Mouse (Mus musculus): ENCODE results near the gene Ccdc89. TPM values are rescaled to one million over a fixed set of nuclear protein-coding genes. Genes with fewer than 3 reads are reported as not detected.

Gene Ccdc89
- polyA plus RNA-seq, 2 experiments, result 0.77 to 0.80 TPM

GRCm38 (mm10) chr7:90456845-90457468 is 30.6 kb downstream of the Ccdc89 start, which contains the start of gene Tmem126a:
Gene Tmem126a (minus strand): TSS chr7:90457229.
- no peaks in the 10 kb centered on the region for H3K27me3 ChIP-seq (ENCODE audit: control insufficient read depth, insufficient read depth, low read length)
- peaks cover 19% of the 10 kb centered on the region; the same call in 1 of the 2 replicates for H3K36me3 ChIP-seq (ENCODE audit: control insufficient read depth, insufficient read depth, low read length)
- ATAC-seq (ENCODE audit: low FRiP score, low read depth), result peak; percentile 96
- peak; percentile 87 for DNase-seq (ENCODE audit: low spot score)
- under 1% methylated on average over 41 of the region's 41 CpGs for WGBS
- H3K27ac ChIP-seq (replicated peaks; ENCODE audit: low read depth, low read length), result peak within 1 kb of the TSS; percentile 88
- peak within 1 kb of the TSS; percentile 74 for H3K9ac ChIP-seq (ENCODE audit: low read depth, low read length, severe bottlenecking)
- peaks cover 6% of the 10 kb centered on the region; the same call in 1 of the 2 replicates for H3K4me1 ChIP-seq (ENCODE audit: control insufficient read depth, insufficient read depth, low read length)
- H3K4me2 ChIP-seq (replicated peaks; ENCODE audit: low read depth, low read length, severe bottlenecking), result peak within 1 kb of the TSS; percentile 62
- H3K4me3 ChIP-seq (replicated peaks; ENCODE audit: low read length), result peak within 1 kb of the TSS; percentile 74
- peak; percentile 85; the same call in 1 of the 2 replicates for TF ChIP-seq POLR2A (IDR thresholded peaks at IDR 0.05; ENCODE audit: borderline replicate concordance, extremely low read depth, insufficient read depth, insufficient read length)
- H3K9me3 ChIP-seq (ENCODE audit: control insufficient read depth, low read length), result no peaks in the 10 kb centered on the region

GRCm38 (mm10) chr7:90457517-90457916 is 31.1 kb downstream of the Ccdc89 start:
- 6% methylated on average over 10 of the region's 10 CpGs for WGBS
- Histone ChIP-seq H3K9ac (ENCODE audit: low read depth, low read length, severe bottlenecking) (peak overlapping the region; percentile 74), H3K27me3 (ENCODE audit: control insufficient read depth, insufficient read depth, low read length) (no peaks in the 10 kb centered on the region), H3K9me3 (ENCODE audit: control insufficient read depth, low read length) (no peaks in the 10 kb centered on the region), H3K27ac (replicated peaks; ENCODE audit: low read depth, low read length) (peak overlapping the region; percentile 88), H3K4me3 (replicated peaks; ENCODE audit: low read length) (peak overlapping the region; percentile 74), H3K4me2 (replicated peaks; ENCODE audit: low read depth, low read length, severe bottlenecking) (peak overlapping the region; percentile 62), H3K36me3 (ENCODE audit: control insufficient read depth, insufficient read depth, low read length) (peaks cover 15% of the 10 kb centered on the region; the same call in 1 of the 2 replicates), H3K4me1 (ENCODE audit: control insufficient read depth, insufficient read depth, low read length) (peaks cover 6% of the 10 kb centered on the region; the same call in 1 of the 2 replicates)
- ATAC-seq (ENCODE audit: low FRiP score, low read depth), result peak; percentile 56
- DNase-seq (ENCODE audit: low spot score), result no peak
- no peak for TF ChIP-seq POLR2A (IDR thresholded peaks at IDR 0.05; ENCODE audit: borderline replicate concordance, extremely low read depth, insufficient read depth, insufficient read length)

GRCm38 (mm10) chr7:90460330-90460729 is 34.0 kb downstream of the Ccdc89 start:
- H3K9me3 ChIP-seq (ENCODE audit: control insufficient read depth, low read length), result no peaks in the 10 kb centered on the region
- no peak overlapping the region for H3K4me2 ChIP-seq (replicated peaks; ENCODE audit: low read depth, low read length, severe bottlenecking)
- no peak overlapping the region for H3K9ac ChIP-seq (ENCODE audit: low read depth, low read length, severe bottlenecking)
- WGBS, result 54% methylated on average over 10 of the region's 10 CpGs
- H3K36me3 ChIP-seq (ENCODE audit: control insufficient read depth, insufficient read depth, low read length), result no peaks in the 10 kb centered on the region
- H3K4me3 ChIP-seq (replicated peaks; ENCODE audit: low read length), result no peak overlapping the region
- H3K4me1 ChIP-seq (ENCODE audit: control insufficient read depth, insufficient read depth, low read length), result peaks cover 6% of the 10 kb centered on the region; the same call in 1 of the 2 replicates
- no peaks in the 10 kb centered on the region for H3K27me3 ChIP-seq (ENCODE audit: control insufficient read depth, insufficient read depth, low read length)
- DNase-seq (ENCODE audit: low spot score) (no peak), ATAC-seq (ENCODE audit: low FRiP score, low read depth) (no peak)
- no peak for TF ChIP-seq POLR2A (IDR thresholded peaks at IDR 0.05; ENCODE audit: borderline replicate concordance, extremely low read depth, insufficient read depth, insufficient read length)
- H3K27ac ChIP-seq (replicated peaks; ENCODE audit: low read depth, low read length), result no peak overlapping the region

- no peak overlapping the region for H3K4me3 ChIP-seq (replicated peaks; ENCODE audit: low read length)
- WGBS, result 17% methylated on average over 14 of the region's 14 CpGs
- no peak for TF ChIP-seq POLR2A (IDR thresholded peaks at IDR 0.05; ENCODE audit: borderline replicate concordance, extremely low read depth, insufficient read depth, insufficient read length)
- no peaks in the 10 kb centered on the region for H3K36me3 ChIP-seq (ENCODE audit: control insufficient read depth, insufficient read depth, low read length)
- H3K9ac ChIP-seq (ENCODE audit: low read depth, low read length, severe bottlenecking), result no peak overlapping the region
- no peaks in the 10 kb centered on the region for H3K9me3 ChIP-seq (ENCODE audit: control insufficient read depth, low read length)
- no peaks in the 10 kb centered on the region for H3K27me3 ChIP-seq (ENCODE audit: control insufficient read depth, insufficient read depth, low read length)
- H3K4me2 ChIP-seq (replicated peaks; ENCODE audit: low read depth, low read length, severe bottlenecking), result no peak overlapping the region
- peaks cover 4% of the 10 kb centered on the region; the same call in 1 of the 2 replicates for H3K4me1 ChIP-seq (ENCODE audit: control insufficient read depth, insufficient read depth, low read length)
- H3K27ac ChIP-seq (replicated peaks; ENCODE audit: low read depth, low read length), result no peak overlapping the region
- ATAC-seq (ENCODE audit: low FRiP score, low read depth) (no peak), DNase-seq (ENCODE audit: low spot score) (no peak)
Measured at GRCm38 (mm10) chr7:90460930-90461329, 34.6 kb downstream of the Ccdc89 start.

GRCm38 (mm10) chr7:90461441-90461840 is 35.1 kb downstream of the Ccdc89 start:
- no peak for TF ChIP-seq POLR2A (IDR thresholded peaks at IDR 0.05; ENCODE audit: borderline replicate concordance, extremely low read depth, insufficient read depth, insufficient read length)
- ATAC-seq (ENCODE audit: low FRiP score, low read depth) (no peak), DNase-seq (ENCODE audit: low spot score) (no peak)
- Histone ChIP-seq H3K4me1 (ENCODE audit: control insufficient read depth, insufficient read depth, low read length) (no peaks in the 10 kb centered on the region), H3K27ac (replicated peaks; ENCODE audit: low read depth, low read length) (no peak overlapping the region), H3K27me3 (ENCODE audit: control insufficient read depth, insufficient read depth, low read length) (no peaks in the 10 kb centered on the region), H3K4me2 (replicated peaks; ENCODE audit: low read depth, low read length, severe bottlenecking) (no peak overlapping the region), H3K9me3 (ENCODE audit: control insufficient read depth, low read length) (no peaks in the 10 kb centered on the region), H3K4me3 (replicated peaks; ENCODE audit: low read length) (no peak overlapping the region), H3K36me3 (ENCODE audit: control insufficient read depth, insufficient read depth, low read length) (no peaks in the 10 kb centered on the region; the same call in 1 of the 2 replicates), H3K9ac (ENCODE audit: low read depth, low read length, severe bottlenecking) (no peak overlapping the region)
- 90% methylated on average over 4 of the region's 5 CpGs for WGBS

All from limb, embryonic 14.5 days (tissue).